ENCODE assay signal across 14 mouse cellular contexts in genomic region chr9:47327575-47327974, GRCm38 (mm10).
DNase-seq lines count a peak whose midpoint lies in the region; ATAC-seq lines count a peak whose summit lies in the region.
"Had no signal": no experiment of that assay in that cellular context is flagged by ENCODE, and none has a peak within 500 bp of the region (broad histone marks: within the 10 kb centered on the region; RNA-seq: fewer than 3 reads in every experiment).

No protein-coding gene starts in this region.

- H3K4me2 ChIP-seq in embryonic facial prominence, embryonic 14.5 days (ENCODE audit: low read depth, low read length) = no peak overlapping the region
- no peak overlapping the region for H3K4me2 ChIP-seq in midbrain, embryonic 16.5 days (ENCODE audit: low read length)
- H3K4me2 ChIP-seq: embryonic facial prominence, embryonic 12.5 days had no signal

- no peak overlapping the region for H3K4me3 ChIP-seq in embryonic facial prominence, embryonic 14.5 days (ENCODE audit: low read depth, low read length)
- H3K4me3 ChIP-seq in midbrain, embryonic 16.5 days (ENCODE audit: low read depth, low read length) = no peak overlapping the region
- H3K4me3 ChIP-seq: embryonic facial prominence, embryonic 12.5 days had no signal

- H3K4me1 ChIP-seq in embryonic facial prominence, embryonic 14.5 days (ENCODE audit: control insufficient read depth, insufficient read depth, low read length) = peaks cover 11% of the 10 kb centered on the region
- H3K4me1 ChIP-seq in midbrain, embryonic 16.5 days (ENCODE audit: control insufficient read depth, insufficient read depth, low read length) = peaks cover 4% of the 10 kb centered on the region; the same call in 1 of the 2 replicates

- H3K27me3 ChIP-seq in embryonic facial prominence, embryonic 14.5 days (replicated peaks; ENCODE audit: control insufficient read depth, insufficient read depth, low read length) = no peaks in the 10 kb centered on the region
- H3K27me3 ChIP-seq in midbrain, embryonic 16.5 days (ENCODE audit: control insufficient read depth, insufficient read depth, low read depth, low read length) = no peaks in the 10 kb centered on the region

- ATAC-seq in embryonic facial prominence, embryonic 14.5 days (ENCODE audit: low read depth) = 0 out of 2 replicates have a peak, but pooled peaks have one; percentile 65
- ATAC-seq in midbrain, embryonic 16.5 days = peak; percentile 93
- ATAC-seq: intestine, postnatal 0 days had no signal

- H3K9ac ChIP-seq in embryonic facial prominence, embryonic 14.5 days (ENCODE audit: low read depth, low read length) = no peak overlapping the region
- H3K9ac ChIP-seq in midbrain, embryonic 16.5 days (ENCODE audit: low read depth, low read length) = no peak overlapping the region
- H3K9ac ChIP-seq: embryonic facial prominence, embryonic 12.5 days; liver, embryonic 14.5 days had no signal

- 98% methylated on average over 2 of the region's 2 CpGs for WGBS in embryonic facial prominence, embryonic 14.5 days
- 100% methylated on average over 2 of the region's 2 CpGs for WGBS in midbrain, embryonic 16.5 days

- peak; percentile 46 for DNase-seq in heart, adult 11 months
- no peak for DNase-seq in heart, postnatal 14 days
- DNase-seq in lung, postnatal 10 days = peak; percentile 14
- no peak for DNase-seq in lung, postnatal 4 days
- DNase-seq in embryonic facial prominence, embryonic 14.5 days (ENCODE audit: low spot score) = no peak
- no peak for DNase-seq in testis, postnatal 14 days (ENCODE audit: low spot score)
- no peak for DNase-seq in gastrocnemius, adult 8-10 months (ENCODE audit: low spot score in 2 of 2)
- DNase-seq: adrenal gland, adult 8-10 months; cerebellum, adult 2 months; thymus, postnatal 4 days had no signal

- H3K36me3 ChIP-seq in embryonic facial prominence, embryonic 14.5 days (ENCODE audit: control insufficient read depth, insufficient read depth, low read length) = no peaks in the 10 kb centered on the region
- H3K36me3 ChIP-seq in midbrain, embryonic 16.5 days (ENCODE audit: control insufficient read depth, insufficient read depth, low read length) = no peaks in the 10 kb centered on the region
- H3K36me3 ChIP-seq: embryonic facial prominence, embryonic 12.5 days had no signal

- no peaks in the 10 kb centered on the region for H3K9me3 ChIP-seq in embryonic facial prominence, embryonic 14.5 days (ENCODE audit: control insufficient read depth, low read length)
- no peaks in the 10 kb centered on the region for H3K9me3 ChIP-seq in midbrain, embryonic 16.5 days (replicated peaks; ENCODE audit: control insufficient read depth, low read length, poor library complexity, severe bottlenecking)
- H3K9me3 ChIP-seq: embryonic facial prominence, embryonic 12.5 days had no signal

- no peak overlapping the region for H3K27ac ChIP-seq in embryonic facial prominence, embryonic 14.5 days (replicated peaks; ENCODE audit: low read depth, low read length)
- H3K27ac ChIP-seq in midbrain, embryonic 16.5 days (ENCODE audit: low read length) = 0 out of 2 replicates have a peak overlapping the region, but pooled peaks have one; percentile 3
- H3K27ac ChIP-seq: embryonic facial prominence, embryonic 12.5 days; liver, embryonic 14.5 days had no signal

- intact Hi-C loops in heart, postnatal 14 days (cut with DNase I) = no loop called here

Comparison
In these comparisons a context has a peak if more than half of its experiments do, and no peak if none do; other contexts are left out.
1. DNase-seq: peak in heart, adult 11 months (single experiment) and lung, postnatal 10 days (single experiment); none in heart, postnatal 14 days (0 of 2), lung, postnatal 4 days (0 of 2), embryonic facial prominence, embryonic 14.5 days (single experiment), testis, postnatal 14 days (single experiment) and gastrocnemius, adult 8-10 months (0 of 2).